Mouse (Mus musculus): ENCODE results near the gene Nppa.

Gene Nppa

GRCm38 (mm10) chr4:148051046-148051776, 50.7 kb downstream of the Nppa start:
- no peak for DNase-seq (ENCODE audit: inconsistent ontology term)

All from Muller cell, postnatal 12 days (primary cell).